Mouse (Mus musculus) cortical plate, adult 2 months (tissue): ENCODE data around the gene Slc9a7.

Experiments used
- CTCF ChIP-seq: fragments of 200-500 bp; IDR thresholded peaks from 2 replicates; pipeline ENCODE4 v1.5.1; 2011; ENCODE audit warnings: mild to moderate bottlenecking, control low read depth, low read length; ENCODE audit not compliant: insufficient read depth; ENCODE audit errors: extremely low read depth
- POLR2A ChIP-seq: fragments of 200-500 bp; IDR thresholded peaks from 2 replicates; pipeline ENCODE4 v1.6.1; 2011; ENCODE audit warnings: mild to moderate bottlenecking, low read length, control low read depth; ENCODE audit not compliant: insufficient read depth; ENCODE audit errors: extremely low read depth

DNA sequence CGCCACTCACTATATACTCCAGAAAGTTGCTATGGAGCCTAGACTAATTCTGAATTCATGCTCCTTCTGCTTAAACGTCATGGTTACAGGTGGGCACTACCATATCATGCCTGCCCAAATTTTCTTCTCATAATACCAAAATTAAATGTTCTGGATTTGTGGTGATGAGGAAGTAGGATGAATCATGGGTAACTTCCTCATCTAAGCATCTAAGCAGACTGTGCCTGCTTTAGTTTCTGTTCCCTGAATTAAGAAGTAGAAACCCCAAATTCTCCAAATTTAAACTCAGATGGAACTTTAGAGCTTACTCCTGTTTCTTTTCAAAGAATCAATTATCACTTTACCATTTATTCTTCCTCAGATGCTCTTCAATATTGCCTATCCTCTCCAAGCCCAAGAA, 173.9 kb downstream of the Slc9a7 start:
- TF ChIP-seq CTCF = no peak
- no peak for TF ChIP-seq POLR2A
